Mouse (Mus musculus): ENCODE measurements around the gene Rpusd1. TPM values are rescaled to one million over a fixed set of nuclear protein-coding genes. Genes with fewer than 3 reads are reported as not detected.
"Not testable (repeated sequence)": the region's sequence is repeated elsewhere in the genome, so short reads cannot be mapped to it uniquely, and the experiment has no call there.

Gene Rpusd1
- polyA plus RNA-seq, 1 experiment from 2014 or later, result 20.4 TPM

DNA sequence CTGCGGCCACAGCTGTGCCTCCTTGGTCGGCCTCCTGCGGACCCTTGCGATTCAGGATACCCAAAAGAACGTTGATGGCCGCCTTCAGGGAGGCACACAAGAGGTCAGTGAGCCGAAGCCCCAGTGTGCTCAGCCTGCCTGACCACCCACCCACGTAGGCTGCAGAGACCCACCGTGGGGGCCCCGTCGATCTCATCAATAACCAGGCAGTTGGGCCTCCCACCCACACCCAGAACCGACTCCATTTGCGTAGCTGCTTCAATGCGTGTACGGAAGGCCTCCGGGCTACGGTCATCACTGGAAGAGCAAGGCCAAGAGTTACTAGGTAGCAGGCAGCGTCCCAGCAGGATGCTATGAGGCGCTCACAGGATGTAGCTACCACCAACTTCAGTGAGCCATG is 4.0 kb upstream of the Rpusd1 start:
- ATAC-seq (replicated peaks; ENCODE audit: low FRiP score) (no peak), DNase-seq (ENCODE audit: low spot score) (no peak)
- no peak overlapping the region for H3K27ac ChIP-seq (ENCODE audit: low read depth, low read length)
- no peaks in the 10 kb centered on the region for H3K9me3 ChIP-seq (ENCODE audit: control insufficient read depth, low read length)
- peaks cover 17% of the 10 kb centered on the region for H3K4me1 ChIP-seq (replicated peaks; ENCODE audit: control insufficient read depth, insufficient read depth, low read length)
- H3K36me3 ChIP-seq (ENCODE audit: control insufficient read depth, insufficient read depth, low read length), result no peaks in the 10 kb centered on the region; the same call in 1 of the 2 replicates
- H3K9ac ChIP-seq (ENCODE audit: low read length), result no peak overlapping the region
- H3K4me3 ChIP-seq (ENCODE audit: low read depth, low read length), result no peak overlapping the region
- no peak overlapping the region for H3K4me2 ChIP-seq (ENCODE audit: low read depth, low read length, severe bottlenecking)
- WGBS, result 98% methylated on average over 19 of the region's 19 CpGs
- no peaks in the 10 kb centered on the region; the same call in 1 of the 2 replicates for H3K27me3 ChIP-seq (ENCODE audit: control insufficient read depth, insufficient read depth, low read length)

GRCm38 (mm10) chr17:25723919-25724318 is 3.6 kb upstream of the Rpusd1 start:
- WGBS, result 76% methylated on average over 7 of the region's 7 CpGs
- ATAC-seq (replicated peaks; ENCODE audit: low FRiP score), result no peak

GRCm38 (mm10) chr17:25725264-25725663 is 2.2 kb upstream of the Rpusd1 start:
- ATAC-seq (replicated peaks; ENCODE audit: low FRiP score) (no peak), DNase-seq (ENCODE audit: low spot score) (no peak)
- no peak overlapping the region for H3K4me2 ChIP-seq (ENCODE audit: low read depth, low read length, severe bottlenecking)
- H3K4me1 ChIP-seq (replicated peaks; ENCODE audit: control insufficient read depth, insufficient read depth, low read length), result peaks cover 17% of the 10 kb centered on the region
- H3K36me3 ChIP-seq (ENCODE audit: control insufficient read depth, insufficient read depth, low read length), result no peaks in the 10 kb centered on the region; the same call in 1 of the 2 replicates
- no peak overlapping the region for H3K9ac ChIP-seq (ENCODE audit: low read length)
- no peaks in the 10 kb centered on the region for H3K27me3 ChIP-seq (ENCODE audit: control insufficient read depth, insufficient read depth, low read length)
- H3K27ac ChIP-seq (ENCODE audit: low read depth, low read length), result no peak overlapping the region
- no peak overlapping the region for H3K4me3 ChIP-seq (ENCODE audit: low read depth, low read length)
- 84% methylated on average over 6 of the region's 6 CpGs for WGBS
- H3K9me3 ChIP-seq (ENCODE audit: control insufficient read depth, low read length), result no peaks in the 10 kb centered on the region

More at GRCm38 (mm10) chr17:25723919-25724318, 3.6 kb upstream of the Rpusd1 start:
- no peak overlapping the region for H3K9ac ChIP-seq (ENCODE audit: low read length)
- H3K27me3 ChIP-seq (ENCODE audit: control insufficient read depth, insufficient read depth, low read length), result no peaks in the 10 kb centered on the region
- DNase-seq (ENCODE audit: low spot score), result no peak
- peaks cover 17% of the 10 kb centered on the region for H3K4me1 ChIP-seq (replicated peaks; ENCODE audit: control insufficient read depth, insufficient read depth, low read length)
- no peaks in the 10 kb centered on the region; the same call in 1 of the 2 replicates for H3K36me3 ChIP-seq (ENCODE audit: control insufficient read depth, insufficient read depth, low read length)
- H3K4me2 ChIP-seq (ENCODE audit: low read depth, low read length, severe bottlenecking), result no peak overlapping the region
- no peak overlapping the region for H3K27ac ChIP-seq (ENCODE audit: low read depth, low read length)
- no peak overlapping the region for H3K4me3 ChIP-seq (ENCODE audit: low read depth, low read length)
- no peaks in the 10 kb centered on the region for H3K9me3 ChIP-seq (ENCODE audit: control insufficient read depth, low read length)

- H3K27me3 ChIP-seq (ENCODE audit: control insufficient read depth, insufficient read depth, low read length), result no peaks in the 10 kb centered on the region
- H3K9me3 ChIP-seq (ENCODE audit: control insufficient read depth, low read length), result no peaks in the 10 kb centered on the region
- peak overlapping the region; percentile 55 for H3K4me3 ChIP-seq (ENCODE audit: low read depth, low read length)
- H3K27ac ChIP-seq (ENCODE audit: low read depth, low read length), result no peak overlapping the region
- H3K36me3 ChIP-seq (ENCODE audit: control insufficient read depth, insufficient read depth, low read length), result no peaks in the 10 kb centered on the region
- ATAC-seq (replicated peaks; ENCODE audit: low FRiP score), result 0 out of 2 replicates have a peak, but pooled peaks have one; percentile 7
- H3K9ac ChIP-seq (ENCODE audit: low read length), result peak overlapping the region; percentile 72
- H3K4me2 ChIP-seq (ENCODE audit: low read depth, low read length, severe bottlenecking), result peak overlapping the region; percentile 86
- 25% methylated on average over 4 of the region's 4 CpGs for WGBS
- no peak for DNase-seq (ENCODE audit: low spot score)
- H3K4me1 ChIP-seq (replicated peaks; ENCODE audit: control insufficient read depth, insufficient read depth, low read length), result peaks cover 17% of the 10 kb centered on the region
These were observed 470 bp downstream of the Rpusd1 start for GRCm38 (mm10) chr17:25728009-25728270.

DNA sequence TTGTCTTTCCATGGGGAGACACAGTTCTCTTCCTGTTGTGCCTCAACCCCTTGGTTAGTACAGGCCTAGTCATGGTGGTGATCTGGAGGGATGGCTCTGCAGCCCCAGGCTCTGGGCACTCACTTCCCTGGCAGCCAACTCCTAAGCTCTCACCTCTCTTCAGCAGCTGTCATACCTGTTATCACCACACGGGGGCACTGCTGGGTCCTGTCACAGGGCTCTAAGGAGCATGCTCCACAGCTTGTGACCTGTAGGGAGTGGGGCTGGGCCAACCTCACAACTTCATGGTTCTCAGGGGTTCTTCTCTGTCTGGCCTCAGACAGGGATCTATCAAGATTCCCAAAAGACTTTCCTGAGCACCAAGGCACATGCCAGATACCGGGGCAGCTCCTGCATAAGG is 4.6 kb downstream of the Rpusd1 start:
- no peak overlapping the region for H3K27ac ChIP-seq (ENCODE audit: low read depth, low read length)
- ATAC-seq (replicated peaks; ENCODE audit: low FRiP score) (no peak), DNase-seq (ENCODE audit: low spot score) (peak; percentile 94)
- H3K9me3 ChIP-seq (ENCODE audit: control insufficient read depth, low read length), result no peaks in the 10 kb centered on the region
- H3K4me2 ChIP-seq (ENCODE audit: low read depth, low read length, severe bottlenecking), result no peak overlapping the region
- no peaks in the 10 kb centered on the region for H3K36me3 ChIP-seq (ENCODE audit: control insufficient read depth, insufficient read depth, low read length)
- H3K27me3 ChIP-seq (ENCODE audit: control insufficient read depth, insufficient read depth, low read length), result no peaks in the 10 kb centered on the region
- no peak overlapping the region for H3K4me3 ChIP-seq (ENCODE audit: low read depth, low read length)
- H3K4me1 ChIP-seq (replicated peaks; ENCODE audit: control insufficient read depth, insufficient read depth, low read length), result peaks cover 7% of the 10 kb centered on the region
- 21% methylated on average over 2 of the region's 2 CpGs for WGBS
- no peak overlapping the region for H3K9ac ChIP-seq (ENCODE audit: low read length)

- no peak overlapping the region for H3K4me2 ChIP-seq (ENCODE audit: low read depth, low read length, severe bottlenecking)
- ATAC-seq (replicated peaks; ENCODE audit: low FRiP score), result no peak
- 87% methylated on average over 5 of the region's 5 CpGs for WGBS
These were observed 7.8 kb downstream of the Rpusd1 start for GRCm38 (mm10) chr17:25735246-25735645.

DNA sequence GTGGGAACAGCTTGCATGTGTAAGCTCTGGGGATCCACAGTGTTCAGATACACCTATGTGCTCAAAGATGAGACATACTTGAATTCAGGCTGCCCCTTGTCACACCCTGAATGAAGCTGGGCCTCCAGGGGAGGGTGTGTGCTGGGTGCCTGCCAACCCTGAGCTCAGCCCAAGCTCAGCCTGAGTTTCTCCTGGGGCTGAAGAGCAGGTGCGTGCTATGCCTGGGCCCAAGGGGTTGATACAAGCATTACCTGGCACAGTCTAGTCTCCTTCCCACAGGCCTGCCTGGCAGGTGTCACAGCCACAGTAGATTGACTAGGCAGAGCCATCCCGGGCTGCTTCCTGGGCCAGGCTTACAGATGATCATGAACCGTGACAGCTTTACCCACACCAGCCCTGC is 8.3 kb downstream of the Rpusd1 start, which contains the start of gene Mslnl:
Gene Mslnl, plus strand, starts transcription at position 298 of the 400 bp plus-strand sequence.
- WGBS, result 84% methylated on average over 3 of the region's 3 CpGs
- no peak within 1 kb of the TSS for H3K9ac ChIP-seq (ENCODE audit: low read length)
- no peak within 1 kb of the TSS for H3K4me3 ChIP-seq (ENCODE audit: low read depth, low read length)
- ATAC-seq (replicated peaks; ENCODE audit: low FRiP score), result no peak
- H3K9me3 ChIP-seq (ENCODE audit: control insufficient read depth, low read length), result no peaks in the 10 kb centered on the region
- H3K27me3 ChIP-seq (ENCODE audit: control insufficient read depth, insufficient read depth, low read length), result no peaks in the 10 kb centered on the region
- no peak for DNase-seq (ENCODE audit: low spot score)
- H3K4me1 ChIP-seq (replicated peaks; ENCODE audit: control insufficient read depth, insufficient read depth, low read length), result no peaks in the 10 kb centered on the region
- H3K4me2 ChIP-seq (ENCODE audit: low read depth, low read length, severe bottlenecking), result no peak within 1 kb of the TSS
- H3K27ac ChIP-seq (ENCODE audit: low read depth, low read length), result no peak within 1 kb of the TSS
- no peaks in the 10 kb centered on the region for H3K36me3 ChIP-seq (ENCODE audit: control insufficient read depth, insufficient read depth, low read length)

More at GRCm38 (mm10) chr17:25735246-25735645, 7.8 kb downstream of the Rpusd1 start:
- no peaks in the 10 kb centered on the region for H3K9me3 ChIP-seq (ENCODE audit: control insufficient read depth, low read length)
- H3K27me3 ChIP-seq (ENCODE audit: control insufficient read depth, insufficient read depth, low read length), result no peaks in the 10 kb centered on the region
- H3K9ac ChIP-seq (ENCODE audit: low read length), result no peak overlapping the region
- no peaks in the 10 kb centered on the region for H3K4me1 ChIP-seq (replicated peaks; ENCODE audit: control insufficient read depth, insufficient read depth, low read length)
- no peak overlapping the region for H3K27ac ChIP-seq (ENCODE audit: low read depth, low read length)
- no peak for DNase-seq (ENCODE audit: low spot score)
- no peak overlapping the region for H3K4me3 ChIP-seq (ENCODE audit: low read depth, low read length)
- H3K36me3 ChIP-seq (ENCODE audit: control insufficient read depth, insufficient read depth, low read length), result no peaks in the 10 kb centered on the region

- 84% methylated on average over 7 of the region's 7 CpGs for WGBS
- DNase-seq (ENCODE audit: low spot score), result no peak
- ATAC-seq (replicated peaks; ENCODE audit: low FRiP score), result no peak
- H3K4me2 ChIP-seq (ENCODE audit: low read depth, low read length, severe bottlenecking), result no peak overlapping the region
- H3K9me3 ChIP-seq (ENCODE audit: control insufficient read depth, low read length), result no peaks in the 10 kb centered on the region
- H3K36me3 ChIP-seq (ENCODE audit: control insufficient read depth, insufficient read depth, low read length), result no peaks in the 10 kb centered on the region
- H3K9ac ChIP-seq (ENCODE audit: low read length), result no peak overlapping the region
- H3K27me3 ChIP-seq (ENCODE audit: control insufficient read depth, insufficient read depth, low read length), result no peaks in the 10 kb centered on the region
- no peaks in the 10 kb centered on the region for H3K4me1 ChIP-seq (replicated peaks; ENCODE audit: control insufficient read depth, insufficient read depth, low read length)
- no peak overlapping the region for H3K4me3 ChIP-seq (ENCODE audit: low read depth, low read length)
- H3K27ac ChIP-seq (ENCODE audit: low read depth, low read length), result no peak overlapping the region
These were observed 11.4 kb downstream of the Rpusd1 start for GRCm38 (mm10) chr17:25738861-25739260.

DNA sequence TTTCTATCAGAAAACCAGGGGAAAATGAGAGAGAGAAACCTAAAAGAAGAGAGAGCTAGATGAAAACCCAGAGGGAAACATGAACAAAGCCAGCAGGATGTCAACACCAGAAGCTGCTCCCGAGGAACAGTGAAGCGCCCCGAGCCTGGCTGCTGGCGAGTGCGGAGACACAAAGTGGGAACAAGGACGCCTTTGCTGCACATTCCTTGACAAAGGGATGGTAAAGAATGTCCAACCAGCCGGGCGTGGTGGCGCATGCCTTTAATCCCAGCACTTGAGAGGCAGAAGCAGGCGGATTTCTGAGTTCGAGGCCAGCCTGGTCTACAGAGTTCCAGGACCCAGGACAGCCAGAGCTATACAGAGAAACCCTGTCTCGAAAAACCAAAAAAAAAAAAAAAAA is 14.0 kb downstream of the Rpusd1 start:
- H3K27ac ChIP-seq (ENCODE audit: low read depth, low read length); H3K4me2 ChIP-seq (ENCODE audit: low read depth, low read length, severe bottlenecking); H3K27me3 ChIP-seq (ENCODE audit: control insufficient read depth, insufficient read depth, low read length); ATAC-seq (replicated peaks; ENCODE audit: low FRiP score); H3K4me3 ChIP-seq (ENCODE audit: low read depth, low read length); H3K9me3 ChIP-seq (ENCODE audit: control insufficient read depth, low read length); DNase-seq (ENCODE audit: low spot score); H3K9ac ChIP-seq (ENCODE audit: low read length); H3K36me3 ChIP-seq (ENCODE audit: control insufficient read depth, insufficient read depth, low read length); H3K4me1 ChIP-seq (replicated peaks; ENCODE audit: control insufficient read depth, insufficient read depth, low read length): not testable (repeated sequence)
- WGBS, result 75% methylated on average over 12 of the region's 12 CpGs
